Mouse (Mus musculus) kidney, adult 2 months (tissue): ENCODE measurements around the gene Marf1. TPM values are rescaled to one million over a fixed set of nuclear protein-coding genes. Genes with fewer than 3 reads are reported as not detected.
A peak's percentile ranks its signal among the peaks of the same experiment; 100 is the strongest.
"Not testable (repeated sequence)": the region's sequence is repeated elsewhere in the genome, so short reads cannot be mapped to it uniquely, and the experiment has no call there.

Source experiments
- DNase-seq: peaks from one replicate; pipeline ENCODE4 v3.0.0; 2021
- H3K27ac ChIP-seq: fragments of 200-500 bp; 2 replicates; pipeline ENCODE4 v1.5.1; 2012; ENCODE audit warnings: low read depth, low read length, control low read depth, inconsistent platforms; ENCODE audit not compliant: insufficient read depth
- H3K27me3 ChIP-seq: fragments of 200-500 bp; replicated peaks from 2 replicates; pipeline ENCODE4 v1.6.1; 2012; ENCODE audit warnings: mild to moderate bottlenecking, moderate library complexity, low read length, inconsistent platforms; ENCODE audit not compliant: control insufficient read depth, insufficient read depth
- H3K36me3 ChIP-seq: fragments of 200-500 bp; 2 replicates; pipeline ENCODE4 v1.6.1; 2012; ENCODE audit warnings: mild to moderate bottlenecking, moderate library complexity, low read length, inconsistent platforms; ENCODE audit not compliant: control insufficient read depth, insufficient read depth
- H3K4me1 ChIP-seq: fragments of 200-500 bp; 2 replicates; pipeline ENCODE4 v1.6.1; 2011; ENCODE audit warnings: low read length; ENCODE audit not compliant: control insufficient read depth, insufficient read depth
- H3K4me3 ChIP-seq: fragments of 200-500 bp; 2 replicates; pipeline ENCODE4 v1.5.1; 2011; ENCODE audit warnings: mild to moderate bottlenecking, low read depth, low read length, control low read depth; ENCODE audit not compliant: insufficient read depth
- CTCF ChIP-seq: fragments of 200-500 bp; conservative IDR thresholded peaks from 2 replicates; pipeline ENCODE4 v1.5.1; 2011; ENCODE audit warnings: low read depth, mild to moderate bottlenecking, control low read depth, low read length, moderate library complexity, mixed read lengths; ENCODE audit not compliant: insufficient read depth, insufficient read length
- POLR2A ChIP-seq: fragments of 200-500 bp; IDR thresholded peaks from one replicate; pipeline ENCODE4 v1.6.1; 2011; ENCODE audit warnings: low read depth, low read length, control low read depth
- WGBS: fragments of 180-500 bp; shearing (Covaris S2); methylation state at CpG from one replicate; pipeline ENCODE4 v1.1.7; 2018; 5-methylcytosine and 5-hydroxymethylcytosine counted together
- polyA plus RNA-seq: library from polyadenylated mRNA; depleted of rRNA; stranded (reverse); fragments of >200 nt; gene quantifications from 2 replicates; pipeline ENCODE4 v1.2.3, GENCODE M21; 2012

Marf1 gene
- polyA plus RNA-seq, 1 experiment, result 11.3 TPM

DNA sequence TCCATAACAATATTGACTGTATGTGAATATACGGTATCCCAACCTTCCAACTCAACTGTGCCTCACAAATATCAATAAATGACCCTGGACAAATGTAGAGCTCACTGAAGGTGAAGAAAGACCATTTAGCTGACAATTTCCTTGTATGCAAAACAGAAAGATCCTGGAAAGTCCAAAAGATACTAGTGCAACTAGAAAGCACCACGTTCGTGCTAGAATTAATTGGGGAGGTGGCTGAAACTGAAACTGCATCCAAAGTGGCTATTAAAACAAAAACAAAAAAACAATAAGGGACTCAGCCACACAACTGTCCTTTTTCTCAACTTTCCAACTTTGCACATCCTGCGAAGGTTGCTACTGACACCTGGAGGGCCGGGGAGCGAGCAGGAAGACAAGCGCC, 4.6 kb downstream of the Marf1 start:
- WGBS, result 5% methylated on average over 7 of the region's 7 CpGs

DNA sequence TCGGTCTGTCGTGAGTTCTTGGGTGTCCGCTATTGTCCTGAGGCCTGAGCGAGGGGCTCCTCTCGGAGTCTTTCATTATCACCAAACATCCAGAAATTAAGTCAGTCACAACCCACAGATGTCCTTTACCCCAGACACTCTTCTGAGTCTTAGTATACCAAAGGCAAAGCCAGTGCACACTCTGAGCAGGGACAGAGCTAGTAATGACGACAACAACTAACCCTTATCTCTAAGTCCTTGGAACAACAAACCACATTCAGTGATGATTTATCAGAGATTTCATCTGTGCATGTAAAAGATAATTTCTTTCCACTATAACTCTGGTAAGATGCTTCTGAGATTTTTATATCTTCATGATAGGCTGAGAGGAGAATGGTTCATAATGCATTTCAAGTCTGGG, 6.8 kb downstream of the Marf1 start:
- Histone ChIP-seq H3K27me3 (no peaks in the 10 kb centered on the region), H3K4me1 (peaks cover 6% of the 10 kb centered on the region; the same call in 1 of the 2 replicates), H3K36me3 (peaks cover 6% of the 10 kb centered on the region; the same call in 1 of the 2 replicates), H3K27ac (no peak overlapping the region), H3K4me3 (no peak overlapping the region)
- WGBS, result 90% methylated on average over 6 of the region's 6 CpGs
- TF ChIP-seq POLR2A (no peak), CTCF (no peak)
- no peak for DNase-seq

More for the DNA sequence above, 4.6 kb downstream of the Marf1 start:
- H3K27me3 ChIP-seq, result no peaks in the 10 kb centered on the region
- peaks cover 6% of the 10 kb centered on the region; the same call in 1 of the 2 replicates for H3K4me1 ChIP-seq
- H3K4me3 ChIP-seq, result peak overlapping the region; percentile 98
- H3K27ac ChIP-seq, result peak overlapping the region; percentile 83
- TF ChIP-seq POLR2A (no peak), CTCF (0 out of 2 replicates have a peak, but pooled peaks have one; percentile 15)
- DNase-seq, result no peak
- H3K36me3 ChIP-seq, result no peaks in the 10 kb centered on the region

DNA sequence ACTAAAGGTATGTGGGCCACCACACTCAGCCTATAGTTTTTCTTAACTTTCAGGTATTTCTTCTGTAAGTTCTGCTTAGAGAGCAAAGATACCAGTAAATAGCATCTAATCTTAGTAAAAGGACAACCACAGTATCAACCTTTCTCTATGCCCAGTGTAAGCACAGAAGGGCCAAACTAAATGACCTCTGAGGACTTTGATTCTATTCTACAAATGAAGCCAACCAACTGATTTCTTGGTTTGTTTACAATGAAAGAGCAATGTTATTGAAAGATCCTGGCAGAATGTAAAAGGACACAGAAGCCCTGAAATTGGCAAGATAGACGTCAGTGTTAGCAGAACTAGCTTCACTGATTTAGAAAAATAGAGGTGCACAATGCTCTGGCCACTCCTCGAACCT, 7.5 kb downstream of the Marf1 start:
- H3K4me1 ChIP-seq, DNase-seq, H3K27ac ChIP-seq, H3K27me3 ChIP-seq, H3K4me3 ChIP-seq, H3K36me3 ChIP-seq: not testable (repeated sequence)
- 32% methylated on average over 1 of the region's 2 CpGs for WGBS

DNA sequence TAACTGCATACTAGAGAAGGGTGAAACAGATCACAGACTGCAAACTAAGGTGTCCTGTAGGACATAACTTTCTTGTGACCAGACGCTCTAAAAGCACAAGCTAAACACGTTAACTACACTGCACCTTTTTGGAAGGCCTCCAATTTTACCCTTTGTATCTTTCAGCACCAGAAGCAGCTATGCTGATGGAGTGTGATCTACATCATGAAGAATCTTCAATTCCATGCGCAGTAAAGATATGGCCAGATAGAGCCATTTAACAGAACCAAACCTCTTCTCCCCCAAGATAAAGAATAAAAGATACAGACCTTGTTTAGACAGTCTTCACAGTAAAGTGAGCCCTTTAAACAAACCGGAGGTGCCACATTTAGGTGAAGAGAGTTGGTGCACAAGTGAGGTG, 11.4 kb downstream of the Marf1 start:
- Histone ChIP-seq H3K27ac (no peak overlapping the region), H3K27me3 (no peaks in the 10 kb centered on the region), H3K4me1 (no peaks in the 10 kb centered on the region), H3K4me3 (no peak overlapping the region), H3K36me3 (peaks cover 6% of the 10 kb centered on the region)
- TF ChIP-seq POLR2A, result no peak
- TF ChIP-seq CTCF, result no peak
- no peak for DNase-seq
- WGBS, result 86% methylated on average over 4 of the region's 4 CpGs

DNA sequence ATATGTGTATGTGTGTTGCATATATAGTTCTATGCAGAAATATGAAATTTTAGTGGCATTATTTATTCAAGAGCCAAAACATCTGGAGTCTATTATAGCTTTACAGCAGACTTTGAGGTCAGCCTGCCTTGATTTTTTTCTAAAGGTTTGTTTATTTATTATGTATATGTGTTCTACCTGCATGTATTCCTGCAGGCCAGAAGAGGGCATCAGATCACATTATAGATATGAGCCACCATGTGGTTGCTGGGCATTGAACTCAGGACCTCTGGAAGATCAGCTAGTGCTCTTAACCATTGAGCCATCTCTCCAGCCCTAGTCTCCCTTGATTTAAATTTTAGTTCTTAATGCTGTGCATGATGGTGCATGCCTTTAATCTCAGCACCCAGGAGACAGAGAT, 15.4 kb downstream of the Marf1 start:
- H3K36me3 ChIP-seq, result peaks cover 17% of the 10 kb centered on the region
- no peak overlapping the region for H3K4me3 ChIP-seq
- no peaks in the 10 kb centered on the region for H3K27me3 ChIP-seq
- no peak for DNase-seq
- TF ChIP-seq POLR2A, result no peak
- no peak for TF ChIP-seq CTCF
- H3K27ac ChIP-seq, result no peak overlapping the region
- no peaks in the 10 kb centered on the region for H3K4me1 ChIP-seq

DNA sequence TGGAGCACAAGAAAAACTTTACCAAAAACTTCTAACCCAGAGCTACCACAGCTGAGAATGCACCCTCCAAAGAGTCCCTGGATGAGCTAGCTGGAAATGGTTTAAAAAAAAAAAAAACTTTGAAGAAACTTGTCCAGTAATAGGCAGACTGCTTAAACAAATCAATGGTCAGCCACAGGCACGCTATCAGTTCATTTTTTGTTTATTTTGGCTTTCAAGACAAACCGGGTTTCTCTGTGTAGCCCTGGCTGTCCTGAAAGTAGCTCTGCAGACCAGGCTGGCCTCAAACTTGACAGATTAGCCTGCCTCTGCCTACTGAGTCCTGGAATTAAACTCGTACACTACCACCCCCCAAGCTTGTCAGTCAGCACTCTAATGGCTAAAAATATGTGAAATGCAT, 19.9 kb downstream of the Marf1 start:
- no peak for DNase-seq
- H3K4me1 ChIP-seq, result no peaks in the 10 kb centered on the region
- no peak overlapping the region for H3K4me3 ChIP-seq
- WGBS, result 85% methylated on average over 3 of the region's 3 CpGs
- TF ChIP-seq POLR2A (no peak), CTCF (no peak)
- peaks cover 14% of the 10 kb centered on the region for H3K36me3 ChIP-seq
- H3K27me3 ChIP-seq, result no peaks in the 10 kb centered on the region
- no peak overlapping the region for H3K27ac ChIP-seq

DNA sequence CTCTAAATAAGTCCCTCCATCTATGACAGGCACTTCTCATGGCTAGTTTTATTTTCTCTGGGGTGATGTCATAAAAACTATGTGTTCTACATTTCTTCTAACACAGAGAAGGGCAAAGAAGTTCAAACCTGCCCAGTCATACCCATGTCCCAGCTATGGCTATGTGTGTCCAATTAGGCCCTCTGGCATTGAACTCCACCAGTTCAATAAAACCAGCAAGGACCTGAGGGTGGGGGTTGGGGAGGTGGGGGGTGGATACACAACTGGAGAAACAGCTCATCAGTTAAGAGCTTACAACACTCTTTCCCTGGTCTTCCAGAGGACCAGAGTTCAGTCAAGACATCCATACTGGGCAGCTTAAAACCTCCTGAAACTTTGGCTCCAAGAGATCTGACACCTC, 24.0 kb downstream of the Marf1 start:
- Histone ChIP-seq H3K36me3 (peaks cover 10% of the 10 kb centered on the region), H3K4me1 (no peaks in the 10 kb centered on the region), H3K27ac (no peak overlapping the region), H3K4me3 (no peak overlapping the region), H3K27me3 (no peaks in the 10 kb centered on the region)
- DNase-seq, result no peak
- TF ChIP-seq CTCF, result no peak

DNA sequence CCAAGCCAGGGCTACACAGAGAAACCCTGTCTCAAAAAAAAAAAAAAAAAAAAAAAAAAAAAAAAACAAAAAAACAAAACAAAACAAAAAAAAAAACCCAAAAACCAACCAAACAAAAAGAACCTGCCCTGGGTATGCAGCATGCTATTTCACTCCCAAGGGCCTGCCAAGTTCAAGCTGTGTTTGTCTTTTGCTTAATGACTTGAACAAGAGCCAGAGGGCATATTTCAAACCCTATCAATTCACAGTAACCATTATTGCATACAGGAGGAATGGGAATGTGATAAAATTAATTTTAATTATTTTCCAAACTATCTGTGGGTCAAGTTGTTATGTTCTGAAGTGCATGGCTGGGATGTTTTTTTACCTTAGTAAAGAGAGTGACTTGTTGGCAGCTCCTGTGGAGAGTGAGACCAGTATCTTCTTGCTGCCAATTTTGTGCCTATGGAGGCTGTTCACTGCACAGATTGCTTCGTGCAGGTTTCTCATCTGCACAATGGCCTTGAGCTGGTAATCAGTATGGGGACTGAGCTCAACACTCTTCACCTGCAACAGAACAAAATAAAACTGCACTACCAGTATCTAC, 25.1 kb downstream of the Marf1 start:
- 71% methylated on average over 1 of the region's 1 CpGs for WGBS
- Histone ChIP-seq H3K4me1 (no peaks in the 10 kb centered on the region), H3K4me3 (no peak overlapping the region), H3K27ac (no peak overlapping the region), H3K36me3 (peaks cover 6% of the 10 kb centered on the region), H3K27me3 (no peaks in the 10 kb centered on the region)
- no peak for DNase-seq
- TF ChIP-seq CTCF (no peak), POLR2A (no peak)
